Mouse (Mus musculus) neural tube, embryonic 11.5 days (tissue): ENCODE results near the gene Adamts18. TPM values are rescaled to one million over a fixed set of nuclear protein-coding genes. Genes with fewer than 3 reads are reported as not detected.

Experiments used
- ATAC-seq: fragments of 200-750 bp; cut with Nextera tagmentation; 2 replicates; pipeline ENCODE4 v1.8.0; 2017; ENCODE audit warnings: moderate number of reproducible peaks, mild to moderate bottlenecking, moderate TSS enrichment, moderate library complexity; ENCODE audit not compliant: insufficient read depth, low FRiP score, low TSS enrichment
- DNase-seq: peaks from one replicate; pipeline ENCODE4 v3.0.0-alpha.2; 2015; ENCODE audit warnings: low spot score
- H3K27ac ChIP-seq: fragments of 300-500 bp; sonication (generic); 2 replicates; pipeline ENCODE4 v1.5.1; 2014; ENCODE audit warnings: low read depth, mild to moderate bottlenecking, low read length
- H3K27me3 ChIP-seq: fragments of 300-500 bp; sonication (generic); 2 replicates; pipeline ENCODE4 v1.6.1; 2014; ENCODE audit warnings: mild to moderate bottlenecking, low read length, mixed read lengths; ENCODE audit not compliant: control insufficient read depth, insufficient read depth
- H3K36me3 ChIP-seq: fragments of 300-500 bp; sonication (generic); 2 replicates; pipeline ENCODE4 v1.6.1; 2014; ENCODE audit warnings: mild to moderate bottlenecking, low read length, moderate library complexity, mixed read lengths; ENCODE audit not compliant: control insufficient read depth, insufficient read depth
- H3K4me1 ChIP-seq: fragments of 300-500 bp; sonication (generic); 2 replicates; pipeline ENCODE4 v1.6.1; 2014; ENCODE audit warnings: low read length, mixed read lengths; ENCODE audit not compliant: control insufficient read depth, insufficient read depth
- H3K4me2 ChIP-seq: fragments of 300-500 bp; sonication (generic); 2 replicates; pipeline ENCODE4 v1.6.1; 2014; ENCODE audit warnings: low read depth, mild to moderate bottlenecking, moderate library complexity
- H3K4me3 ChIP-seq: fragments of 300-500 bp; sonication (generic); 2 replicates; pipeline ENCODE4 v1.5.1; 2014; ENCODE audit warnings: low read depth, low read length
- H3K9ac ChIP-seq: fragments of 300-500 bp; sonication (generic); 2 replicates; pipeline ENCODE4 v1.6.1; 2014; ENCODE audit warnings: mild to moderate bottlenecking, low read length
- H3K9me3 ChIP-seq: fragments of 300-500 bp; sonication (generic); 2 replicates; pipeline ENCODE4 v1.6.1; 2016; ENCODE audit warnings: low read length; ENCODE audit not compliant: control insufficient read depth
- WGBS: fragments of 180-500 bp; shearing (Covaris S2); extraction: QIAGEN DNeasy Blood & Tissue Kit; methylation state at CpG from one replicate; pipeline ENCODE4 v1.1.7; 2014; 5-methylcytosine and 5-hydroxymethylcytosine counted together
- polyA plus RNA-seq: library from polyadenylated mRNA; unstranded; fragments of >200 nt; fragmentation: Nextera tagmentation; extraction: Ambion mirVana; gene quantifications from 2 replicates; pipeline ENCODE4 v1.2.1, GENCODE M21; 2014

The Adamts18 gene
- polyA plus RNA-seq, result 0.86 and 1.0 TPM in 2 replicates

GRCm38 (mm10) chr8:113848653-113849135, at the start of gene Adamts18:
Gene Adamts18 (minus strand): TSS chr8:113848738.
- H3K27me3 ChIP-seq, result peaks cover 31% of the 10 kb centered on the region
- peak; percentile 85 for ATAC-seq
- WGBS, result under 1% methylated on average over 30 of the region's 32 CpGs
- peak within 1 kb of the TSS; percentile 40 for H3K4me3 ChIP-seq
- no peaks in the 10 kb centered on the region for H3K4me1 ChIP-seq
- no peak within 1 kb of the TSS for H3K27ac ChIP-seq
- H3K9ac ChIP-seq, result peak within 1 kb of the TSS; percentile 40
- peak; percentile 63 for DNase-seq
- H3K9me3 ChIP-seq, result no peaks in the 10 kb centered on the region
- peak within 1 kb of the TSS; percentile 65 for H3K4me2 ChIP-seq
- H3K36me3 ChIP-seq, result no peaks in the 10 kb centered on the region

DNA sequence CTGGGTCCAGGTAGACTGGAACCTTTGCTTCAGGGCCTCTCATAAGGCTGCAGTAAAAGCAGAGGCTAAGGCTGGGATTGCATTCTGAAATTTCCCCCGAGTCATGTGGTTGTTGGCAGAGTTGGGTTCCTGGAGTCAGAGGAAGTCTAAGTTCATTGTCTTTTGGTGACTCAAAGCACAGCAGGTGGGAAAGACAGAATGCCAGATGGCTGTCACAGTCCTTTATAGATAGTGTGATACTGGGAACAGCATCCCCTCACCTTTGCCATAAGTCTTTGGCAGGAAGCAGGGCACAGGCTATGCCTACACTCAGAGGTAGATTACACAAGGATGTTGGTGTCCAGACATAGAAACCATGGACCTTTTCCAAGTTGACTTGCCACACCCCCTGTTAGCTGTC, 47.9 kb upstream of the Adamts18 start:
- no peak for ATAC-seq
- no peak for DNase-seq
- 74% methylated on average over 1 of the region's 1 CpGs for WGBS

DNA sequence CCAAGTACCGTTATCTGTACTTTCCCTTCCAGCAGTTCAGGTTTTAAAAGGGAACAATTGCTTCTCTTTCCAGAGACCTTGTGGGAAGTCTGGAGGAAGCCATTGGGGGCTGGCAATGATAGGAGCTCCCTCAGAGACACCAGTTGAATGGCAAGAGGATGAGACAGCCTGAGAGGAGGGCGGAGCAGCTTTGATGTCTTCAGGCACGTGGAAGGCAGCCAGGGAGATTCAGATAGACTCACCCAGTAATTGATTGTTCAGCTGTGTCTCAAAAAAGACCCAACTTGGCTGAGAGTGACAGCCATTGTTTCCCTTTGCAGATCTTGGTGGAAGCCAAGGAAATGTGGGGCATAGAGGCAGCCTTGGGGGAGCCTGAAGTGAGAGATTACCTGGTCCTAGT, 42.8 kb upstream of the Adamts18 start:
- ATAC-seq (no peak), DNase-seq (no peak)
- 57% methylated on average over 3 of the region's 3 CpGs for WGBS
- Histone ChIP-seq H3K9ac (no peak overlapping the region), H3K27me3 (no peaks in the 10 kb centered on the region), H3K4me3 (no peak overlapping the region), H3K36me3 (no peaks in the 10 kb centered on the region), H3K4me2 (no peak overlapping the region), H3K9me3 (no peaks in the 10 kb centered on the region), H3K4me1 (no peaks in the 10 kb centered on the region), H3K27ac (no peak overlapping the region)

More for the DNA sequence above, 47.9 kb upstream of the Adamts18 start:
- no peaks in the 10 kb centered on the region for H3K9me3 ChIP-seq
- no peak overlapping the region for H3K4me3 ChIP-seq
- H3K27me3 ChIP-seq, result no peaks in the 10 kb centered on the region
- H3K9ac ChIP-seq, result no peak overlapping the region
- no peaks in the 10 kb centered on the region for H3K36me3 ChIP-seq
- H3K27ac ChIP-seq, result no peak overlapping the region
- H3K4me2 ChIP-seq, result no peak overlapping the region
- no peaks in the 10 kb centered on the region for H3K4me1 ChIP-seq

- no peak overlapping the region for H3K4me3 ChIP-seq
- H3K4me1 ChIP-seq, result no peaks in the 10 kb centered on the region
- no peak for DNase-seq
- H3K9ac ChIP-seq, result no peak overlapping the region
- H3K9me3 ChIP-seq, result no peaks in the 10 kb centered on the region
- no peak overlapping the region for H3K27ac ChIP-seq
- 92% methylated on average over 3 of the region's 3 CpGs for WGBS
- ATAC-seq, result no peak
- no peak overlapping the region for H3K4me2 ChIP-seq
- H3K36me3 ChIP-seq, result no peaks in the 10 kb centered on the region
- no peaks in the 10 kb centered on the region for H3K27me3 ChIP-seq
Observed at GRCm38 (mm10) chr8:113886509-113886908, 38.0 kb upstream of the Adamts18 start.

GRCm38 (mm10) chr8:113885101-113885500, 36.6 kb upstream of the Adamts18 start:
- ATAC-seq (no peak), DNase-seq (no peak)
- WGBS, result 81% methylated on average over 2 of the region's 2 CpGs
- Histone ChIP-seq H3K36me3 (no peaks in the 10 kb centered on the region), H3K27me3 (no peaks in the 10 kb centered on the region), H3K4me2 (no peak overlapping the region), H3K9ac (no peak overlapping the region), H3K4me1 (no peaks in the 10 kb centered on the region), H3K9me3 (no peaks in the 10 kb centered on the region), H3K4me3 (no peak overlapping the region), H3K27ac (no peak overlapping the region)

DNA sequence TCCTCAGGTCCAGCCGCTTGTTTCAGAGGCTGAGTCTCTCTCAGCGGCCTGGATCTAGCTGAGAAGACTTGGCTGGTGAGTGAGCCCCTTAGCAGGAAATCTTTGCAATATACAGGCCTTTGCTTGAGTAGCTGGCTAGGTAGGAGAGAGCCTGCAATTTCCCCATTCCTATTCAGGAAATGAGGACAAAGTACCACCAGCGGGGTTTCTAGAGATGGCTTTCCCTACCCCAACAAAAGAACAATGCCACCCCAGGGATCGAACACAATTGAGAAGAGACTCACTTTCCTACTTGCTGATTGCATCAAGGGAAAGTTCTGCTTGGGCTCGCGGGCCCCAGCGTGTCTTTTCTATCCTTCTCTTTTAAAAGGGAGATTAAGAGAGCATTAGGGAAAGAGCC, 35.5 kb upstream of the Adamts18 start:
- Histone ChIP-seq H3K4me3 (no peak overlapping the region), H3K27ac (no peak overlapping the region), H3K36me3 (no peaks in the 10 kb centered on the region), H3K4me1 (no peaks in the 10 kb centered on the region), H3K9me3 (no peaks in the 10 kb centered on the region), H3K27me3 (no peaks in the 10 kb centered on the region), H3K4me2 (no peak overlapping the region), H3K9ac (no peak overlapping the region)
- WGBS, result 16% methylated on average over 7 of the region's 7 CpGs
- DNase-seq (no peak), ATAC-seq (no peak)

GRCm38 (mm10) chr8:113882558-113882957, 34.0 kb upstream of the Adamts18 start:
- Histone ChIP-seq H3K9me3 (no peaks in the 10 kb centered on the region), H3K4me3 (no peak overlapping the region), H3K27ac (no peak overlapping the region), H3K36me3 (no peaks in the 10 kb centered on the region), H3K9ac (no peak overlapping the region), H3K4me1 (no peaks in the 10 kb centered on the region), H3K4me2 (no peak overlapping the region), H3K27me3 (no peaks in the 10 kb centered on the region)
- 57% methylated on average over 2 of the region's 2 CpGs for WGBS
- ATAC-seq (no peak), DNase-seq (no peak)

DNA sequence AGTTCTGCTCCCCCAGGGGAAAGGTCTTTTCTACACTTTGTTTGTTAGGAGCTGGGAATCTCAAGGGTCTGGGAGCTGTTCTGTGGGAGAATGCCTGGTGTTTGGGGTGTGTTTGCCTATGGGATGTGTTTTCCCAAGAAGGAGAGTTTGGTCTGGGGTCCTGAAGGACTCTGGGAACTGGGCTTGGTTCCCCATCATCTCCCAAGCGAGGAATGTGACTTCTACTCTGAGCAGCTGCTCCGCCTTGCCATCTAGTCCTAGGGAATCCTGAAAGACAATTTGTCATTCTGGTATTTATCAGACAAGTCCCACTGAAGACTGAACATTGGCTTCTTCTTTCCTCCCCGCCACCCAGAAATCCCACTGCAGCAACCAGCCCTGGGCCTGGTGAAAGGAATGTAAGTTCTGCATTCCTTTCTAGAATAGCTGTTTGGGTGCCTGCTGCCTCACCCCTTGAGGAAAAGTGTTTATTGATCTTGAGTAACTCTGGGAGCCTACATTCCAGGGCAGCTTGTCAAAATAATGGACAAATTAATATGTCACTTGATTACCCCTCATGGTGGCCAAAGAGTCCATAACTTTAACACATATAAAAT, 30.0 kb upstream of the Adamts18 start:
- H3K27ac ChIP-seq, result no peak overlapping the region
- H3K9me3 ChIP-seq, result no peaks in the 10 kb centered on the region
- H3K27me3 ChIP-seq, result no peaks in the 10 kb centered on the region
- H3K9ac ChIP-seq, result no peak overlapping the region
- no peaks in the 10 kb centered on the region for H3K4me1 ChIP-seq
- no peak overlapping the region for H3K4me2 ChIP-seq
- WGBS, result 77% methylated on average over 3 of the region's 3 CpGs
- H3K36me3 ChIP-seq, result no peaks in the 10 kb centered on the region
- DNase-seq, result no peak
- H3K4me3 ChIP-seq, result no peak overlapping the region
- no peak for ATAC-seq

DNA sequence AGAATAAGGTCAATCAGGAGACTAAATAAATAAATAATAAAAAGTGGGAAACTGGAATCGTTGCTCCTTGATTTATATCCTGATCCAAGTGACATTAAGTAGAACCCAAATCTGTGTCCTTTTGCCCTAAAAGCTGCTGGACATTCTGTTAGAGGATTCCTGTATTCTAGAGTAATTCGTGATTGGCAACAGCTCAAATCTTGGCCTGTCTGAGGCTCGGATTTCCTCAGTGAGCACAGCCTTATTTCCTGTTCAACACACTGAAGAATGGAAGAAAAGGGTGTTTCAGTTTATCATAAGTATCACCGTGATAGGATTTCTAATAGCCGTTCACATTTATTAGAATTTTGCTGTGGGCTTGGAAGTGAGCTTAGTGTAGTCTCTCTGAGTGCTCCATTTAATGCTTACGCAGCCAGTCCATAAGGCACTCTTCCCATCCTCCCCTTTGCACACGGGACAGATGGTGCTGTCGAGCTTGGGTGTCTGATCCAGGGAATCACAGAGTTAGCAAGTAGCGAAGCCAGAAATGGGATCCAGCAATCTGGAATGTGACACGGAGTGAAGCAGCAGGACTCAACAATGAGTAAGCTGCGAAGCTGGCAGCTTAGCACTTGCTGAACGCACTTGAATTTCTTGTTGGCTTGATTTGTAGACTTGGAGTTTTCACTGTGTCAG, 25.0 kb upstream of the Adamts18 start:
- Histone ChIP-seq H3K27me3 (no peaks in the 10 kb centered on the region), H3K4me2 (no peak overlapping the region), H3K9me3 (no peaks in the 10 kb centered on the region), H3K27ac (no peak overlapping the region), H3K36me3 (no peaks in the 10 kb centered on the region), H3K4me1 (no peaks in the 10 kb centered on the region), H3K4me3 (no peak overlapping the region), H3K9ac (no peak overlapping the region)
- DNase-seq, result no peak
- no peak for ATAC-seq
- WGBS, result 85% methylated on average over 12 of the region's 12 CpGs
